Mouse (Mus musculus): Measurements from ENCODE around the gene Moxd1.

DNA sequence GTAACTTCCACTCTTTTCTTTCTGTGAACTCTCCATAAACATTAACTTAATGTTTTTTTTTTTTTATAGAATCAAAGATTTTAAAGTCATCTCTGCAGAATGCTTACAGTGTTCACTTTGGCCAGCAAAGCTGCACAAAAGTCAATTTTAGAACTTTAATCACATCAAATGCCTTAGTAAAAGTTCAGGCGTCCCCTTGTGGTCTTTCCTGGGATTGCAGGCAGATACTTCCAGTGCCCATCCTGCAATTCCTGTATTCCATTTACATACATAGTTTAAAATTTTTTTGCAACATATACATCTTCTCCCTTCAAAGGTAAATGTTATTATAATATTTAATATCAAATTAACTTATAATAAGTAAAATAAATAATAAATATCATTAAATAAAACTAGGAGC lies 74.5 kb downstream of the Moxd1 start:
- no peak for TF ChIP-seq EP300 (IDR thresholded peaks at IDR 0.05; ENCODE audit: low read depth)
- TF ChIP-seq CTCF (IDR thresholded peaks at IDR 0.05; ENCODE audit: low read depth), result peak; percentile 83

Measured in heart, postnatal 0 days (tissue).